Mouse (Mus musculus): ENCODE measurements at regions not wholly inside any gene's neighbourhood (a gene's known extent, or its start where the extent isn't known, plus 50 kb on each side); places are given as distances from the start of the nearest gene placed in this dataset.

- Histone ChIP-seq H3K9me3 (ENCODE audit: control insufficient read depth, low read length) (no peaks in the 10 kb centered on the region), H3K27ac (ENCODE audit: low read depth, low read length) (no peak overlapping the region), H3K27me3 (ENCODE audit: control insufficient read depth, insufficient read depth, low read length) (no peaks in the 10 kb centered on the region), H3K36me3 (ENCODE audit: control insufficient read depth, insufficient read depth, low read length) (no peaks in the 10 kb centered on the region), H3K4me1 (ENCODE audit: control insufficient read depth, insufficient read depth, low read length) (no peaks in the 10 kb centered on the region), H3K4me3 (ENCODE audit: low read depth, low read length) (no peak overlapping the region), H3K9ac (ENCODE audit: low read length) (no peak overlapping the region), H3K4me2 (ENCODE audit: low read depth) (no peak overlapping the region)
- no peak for DNase-seq (ENCODE audit: low spot score)
- WGBS: 91% methylated on average over 3 of the region's 3 CpGs
- no peak for ATAC-seq (ENCODE audit: insufficient read depth, low FRiP score, low TSS enrichment)
Measured at GRCm38 (mm10) chr13:15054705-15055104, 408.3 kb upstream of the Gli3 start.

GRCm38 (mm10) chr13:15078635-15079094 lies 384.4 kb upstream of the Gli3 start:
- Histone ChIP-seq H3K4me1 (ENCODE audit: control insufficient read depth, insufficient read depth, low read length) (no peaks in the 10 kb centered on the region), H3K27me3 (ENCODE audit: control insufficient read depth, insufficient read depth, low read length) (no peaks in the 10 kb centered on the region), H3K27ac (ENCODE audit: low read depth, low read length) (no peak overlapping the region), H3K4me3 (ENCODE audit: low read depth, low read length) (no peak overlapping the region), H3K36me3 (ENCODE audit: control insufficient read depth, insufficient read depth, low read length) (no peaks in the 10 kb centered on the region), H3K4me2 (ENCODE audit: low read depth) (no peak overlapping the region), H3K9me3 (ENCODE audit: control insufficient read depth, low read length) (no peaks in the 10 kb centered on the region), H3K9ac (ENCODE audit: low read length) (no peak overlapping the region)
- no peak for ATAC-seq (ENCODE audit: insufficient read depth, low FRiP score, low TSS enrichment)
- no peak for DNase-seq (ENCODE audit: low spot score)
- 77% methylated on average over 2 of the region's 2 CpGs for WGBS

GRCm38 (mm10) chr13:15079148-15079547 lies 383.9 kb upstream of the Gli3 start:
- DNase-seq (ENCODE audit: low spot score) (no peak), ATAC-seq (ENCODE audit: insufficient read depth, low FRiP score, low TSS enrichment) (no peak)
- Histone ChIP-seq H3K9ac (ENCODE audit: low read length) (no peak overlapping the region), H3K36me3 (ENCODE audit: control insufficient read depth, insufficient read depth, low read length) (no peaks in the 10 kb centered on the region), H3K9me3 (ENCODE audit: control insufficient read depth, low read length) (no peaks in the 10 kb centered on the region), H3K4me2 (ENCODE audit: low read depth) (no peak overlapping the region), H3K4me1 (ENCODE audit: control insufficient read depth, insufficient read depth, low read length) (no peaks in the 10 kb centered on the region), H3K27ac (ENCODE audit: low read depth, low read length) (no peak overlapping the region), H3K27me3 (ENCODE audit: control insufficient read depth, insufficient read depth, low read length) (no peaks in the 10 kb centered on the region), H3K4me3 (ENCODE audit: low read depth, low read length) (no peak overlapping the region)

- Histone ChIP-seq H3K9ac (ENCODE audit: low read length) (no peak overlapping the region), H3K36me3 (ENCODE audit: control insufficient read depth, insufficient read depth, low read length) (no peaks in the 10 kb centered on the region), H3K27me3 (ENCODE audit: control insufficient read depth, insufficient read depth, low read length) (no peaks in the 10 kb centered on the region), H3K4me1 (ENCODE audit: control insufficient read depth, insufficient read depth, low read length) (no peaks in the 10 kb centered on the region), H3K9me3 (ENCODE audit: control insufficient read depth, low read length) (no peaks in the 10 kb centered on the region), H3K27ac (ENCODE audit: low read depth, low read length) (no peak overlapping the region), H3K4me3 (ENCODE audit: low read depth, low read length) (no peak overlapping the region), H3K4me2 (ENCODE audit: low read depth) (no peak overlapping the region)
- 81% methylated on average over 2 of the region's 2 CpGs for WGBS
- ATAC-seq (ENCODE audit: insufficient read depth, low FRiP score, low TSS enrichment) (no peak), DNase-seq (ENCODE audit: low spot score) (no peak)
Measured at GRCm38 (mm10) chr13:15082255-15082932, 380.6 kb upstream of the Gli3 start.

GRCm38 (mm10) chr13:15094836-15095235 lies 368.2 kb upstream of the Gli3 start:
- DNase-seq (ENCODE audit: low spot score) (no peak), ATAC-seq (ENCODE audit: insufficient read depth, low FRiP score, low TSS enrichment) (no peak)
- Histone ChIP-seq H3K9ac (ENCODE audit: low read length) (no peak overlapping the region), H3K4me2 (ENCODE audit: low read depth) (no peak overlapping the region), H3K36me3 (ENCODE audit: control insufficient read depth, insufficient read depth, low read length) (no peaks in the 10 kb centered on the region), H3K27me3 (ENCODE audit: control insufficient read depth, insufficient read depth, low read length) (no peaks in the 10 kb centered on the region), H3K9me3 (ENCODE audit: control insufficient read depth, low read length) (no peaks in the 10 kb centered on the region), H3K4me3 (ENCODE audit: low read depth, low read length) (no peak overlapping the region), H3K27ac (ENCODE audit: low read depth, low read length) (no peak overlapping the region), H3K4me1 (ENCODE audit: control insufficient read depth, insufficient read depth, low read length) (no peaks in the 10 kb centered on the region)
- WGBS: 76% methylated on average over 1 of the region's 1 CpGs

- H3K9me3 ChIP-seq (ENCODE audit: control insufficient read depth, low read length): no peaks in the 10 kb centered on the region
- ATAC-seq (ENCODE audit: insufficient read depth, low FRiP score, low TSS enrichment) (0 out of 2 replicates have a peak, but pooled peaks have one; percentile 32), DNase-seq (ENCODE audit: low spot score) (peak; percentile 37)
- 24% methylated on average over 6 of the region's 6 CpGs for WGBS
- H3K36me3 ChIP-seq (ENCODE audit: control insufficient read depth, insufficient read depth, low read length): no peaks in the 10 kb centered on the region
- H3K9ac ChIP-seq (ENCODE audit: low read length): no peak overlapping the region
- no peak overlapping the region for H3K4me3 ChIP-seq (ENCODE audit: low read depth, low read length)
- no peaks in the 10 kb centered on the region for H3K27me3 ChIP-seq (ENCODE audit: control insufficient read depth, insufficient read depth, low read length)
- no peak overlapping the region for H3K4me2 ChIP-seq (ENCODE audit: low read depth)
- peaks cover 6% of the 10 kb centered on the region; the same call in 1 of the 2 replicates for H3K4me1 ChIP-seq (ENCODE audit: control insufficient read depth, insufficient read depth, low read length)
- no peak overlapping the region for H3K27ac ChIP-seq (ENCODE audit: low read depth, low read length)
Measured at GRCm38 (mm10) chr13:15107753-15108305, 355.2 kb upstream of the Gli3 start.

- WGBS: 85% methylated on average over 7 of the region's 7 CpGs
- no peak for ATAC-seq (ENCODE audit: insufficient read depth, low FRiP score, low TSS enrichment)
Measured at GRCm38 (mm10) chr13:15113383-15113782, 349.7 kb upstream of the Gli3 start.

GRCm38 (mm10) chr13:15130249-15130648 lies 332.8 kb upstream of the Gli3 start:
- no peak for ATAC-seq (ENCODE audit: insufficient read depth, low FRiP score, low TSS enrichment)
- 91% methylated on average over 2 of the region's 2 CpGs for WGBS
- Histone ChIP-seq H3K9me3 (ENCODE audit: control insufficient read depth, low read length) (no peaks in the 10 kb centered on the region), H3K27me3 (ENCODE audit: control insufficient read depth, insufficient read depth, low read length) (no peaks in the 10 kb centered on the region), H3K27ac (ENCODE audit: low read depth, low read length) (no peak overlapping the region), H3K4me2 (ENCODE audit: low read depth) (no peak overlapping the region), H3K4me1 (ENCODE audit: control insufficient read depth, insufficient read depth, low read length) (no peaks in the 10 kb centered on the region), H3K36me3 (ENCODE audit: control insufficient read depth, insufficient read depth, low read length) (no peaks in the 10 kb centered on the region), H3K4me3 (ENCODE audit: low read depth, low read length) (no peak overlapping the region), H3K9ac (ENCODE audit: low read length) (no peak overlapping the region)
- DNase-seq (ENCODE audit: low spot score): no peak

More at GRCm38 (mm10) chr13:15113383-15113782, 349.7 kb upstream of the Gli3 start:
- Histone ChIP-seq H3K4me3 (ENCODE audit: low read depth, low read length) (no peak overlapping the region), H3K9ac (ENCODE audit: low read length) (no peak overlapping the region), H3K27me3 (ENCODE audit: control insufficient read depth, insufficient read depth, low read length) (no peaks in the 10 kb centered on the region), H3K36me3 (ENCODE audit: control insufficient read depth, insufficient read depth, low read length) (no peaks in the 10 kb centered on the region), H3K4me1 (ENCODE audit: control insufficient read depth, insufficient read depth, low read length) (no peaks in the 10 kb centered on the region), H3K9me3 (ENCODE audit: control insufficient read depth, low read length) (no peaks in the 10 kb centered on the region), H3K27ac (ENCODE audit: low read depth, low read length) (no peak overlapping the region), H3K4me2 (ENCODE audit: low read depth) (no peak overlapping the region)
- no peak for DNase-seq (ENCODE audit: low spot score)

GRCm38 (mm10) chr13:15146167-15146566 lies 316.9 kb upstream of the Gli3 start:
- H3K36me3 ChIP-seq (ENCODE audit: control insufficient read depth, insufficient read depth, low read length): no peaks in the 10 kb centered on the region
- no peak overlapping the region for H3K27ac ChIP-seq (ENCODE audit: low read depth, low read length)
- 65% methylated on average over 6 of the region's 6 CpGs for WGBS
- no peaks in the 10 kb centered on the region for H3K27me3 ChIP-seq (ENCODE audit: control insufficient read depth, insufficient read depth, low read length)
- no peaks in the 10 kb centered on the region for H3K4me1 ChIP-seq (ENCODE audit: control insufficient read depth, insufficient read depth, low read length)
- ATAC-seq (ENCODE audit: insufficient read depth, low FRiP score, low TSS enrichment) (no peak), DNase-seq (ENCODE audit: low spot score) (no peak)
- H3K9me3 ChIP-seq (ENCODE audit: control insufficient read depth, low read length): no peaks in the 10 kb centered on the region
- H3K4me2 ChIP-seq (ENCODE audit: low read depth): no peak overlapping the region
- no peak overlapping the region for H3K9ac ChIP-seq (ENCODE audit: low read length)
- no peak overlapping the region for H3K4me3 ChIP-seq (ENCODE audit: low read depth, low read length)

Data from neural tube, embryonic 11.5 days (tissue).